Mouse (Mus musculus) liver, adult (tissue): ENCODE measurements around the gene Pigo.
A peak's percentile ranks its signal among the peaks of the same experiment; 100 is the strongest.

Source experiments
- GATA4 ChIP-seq: IDR thresholded peaks from 2 replicates; pipeline ENCODE4 v1.6.1; 2014; ENCODE audit warnings: mild to moderate bottlenecking, low read length; ENCODE audit not compliant: insufficient replicate concordance

Gene Pigo

DNA sequence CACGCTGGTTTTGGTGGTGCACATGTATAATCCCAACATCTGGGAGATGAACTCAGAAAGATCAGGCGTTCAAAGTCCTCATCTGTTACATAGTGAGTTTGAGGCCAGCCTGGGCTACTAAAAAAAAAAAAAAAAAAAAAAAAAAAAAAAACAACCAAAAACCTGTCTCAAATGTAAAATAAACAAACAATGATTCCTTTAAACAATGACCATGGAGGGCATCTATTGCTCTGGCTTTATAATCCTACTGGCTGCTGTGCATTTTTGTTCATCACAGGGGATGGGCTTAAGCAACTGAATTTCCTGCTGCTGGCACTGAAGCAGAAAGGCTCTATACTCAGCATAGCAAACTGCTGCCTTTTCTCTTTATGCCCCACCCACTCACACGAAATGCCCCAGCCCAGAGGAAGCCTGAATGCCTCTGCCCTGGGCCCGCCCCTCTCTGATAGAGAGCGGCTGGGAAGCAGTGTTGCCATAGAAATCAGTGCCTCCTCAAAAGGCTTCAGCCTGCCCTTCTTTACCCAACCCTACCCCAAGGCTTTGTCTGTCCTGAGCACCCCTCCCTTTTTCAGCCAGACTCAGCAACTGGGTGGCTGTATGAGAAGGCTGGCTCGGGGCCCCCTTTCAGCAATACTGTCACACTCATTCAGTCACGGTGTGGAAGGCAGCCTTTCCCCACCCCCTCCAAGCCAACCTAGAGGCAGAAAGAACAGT lies 18.2 kb upstream of the Pigo start:
- no peak for TF ChIP-seq GATA4

DNA sequence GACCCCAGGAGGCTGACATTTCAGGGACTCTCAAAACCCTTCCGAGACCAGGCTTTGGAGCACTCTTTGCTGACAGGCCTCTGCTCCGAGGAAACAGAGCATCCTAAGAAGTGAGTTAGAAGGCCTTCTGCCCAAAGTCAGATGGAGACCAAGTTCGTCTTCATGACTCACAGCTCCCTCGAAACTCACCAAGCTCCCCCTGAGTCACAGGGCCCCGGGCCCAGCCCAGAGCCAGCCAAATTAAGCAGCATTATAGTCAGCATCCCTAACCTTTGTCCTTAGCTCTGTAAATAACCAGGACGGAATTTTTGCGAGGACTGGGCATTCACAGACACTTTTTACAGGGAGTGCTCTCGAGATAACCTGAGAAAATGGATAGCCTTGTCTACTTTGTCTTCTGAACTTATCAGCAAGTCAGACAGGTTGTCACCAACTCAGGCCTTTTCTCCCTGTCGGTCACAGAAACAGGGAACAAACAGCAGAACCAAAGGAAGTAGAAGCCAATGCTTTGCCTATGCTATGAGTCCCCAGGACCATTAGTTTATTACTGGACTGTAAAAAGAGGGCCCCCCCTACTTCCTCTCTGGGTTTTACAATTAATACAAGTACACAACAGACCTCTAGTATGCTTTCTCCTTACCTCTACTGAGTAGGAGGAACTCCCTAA lies 15.4 kb upstream of the Pigo start:
- no peak for TF ChIP-seq GATA4

DNA sequence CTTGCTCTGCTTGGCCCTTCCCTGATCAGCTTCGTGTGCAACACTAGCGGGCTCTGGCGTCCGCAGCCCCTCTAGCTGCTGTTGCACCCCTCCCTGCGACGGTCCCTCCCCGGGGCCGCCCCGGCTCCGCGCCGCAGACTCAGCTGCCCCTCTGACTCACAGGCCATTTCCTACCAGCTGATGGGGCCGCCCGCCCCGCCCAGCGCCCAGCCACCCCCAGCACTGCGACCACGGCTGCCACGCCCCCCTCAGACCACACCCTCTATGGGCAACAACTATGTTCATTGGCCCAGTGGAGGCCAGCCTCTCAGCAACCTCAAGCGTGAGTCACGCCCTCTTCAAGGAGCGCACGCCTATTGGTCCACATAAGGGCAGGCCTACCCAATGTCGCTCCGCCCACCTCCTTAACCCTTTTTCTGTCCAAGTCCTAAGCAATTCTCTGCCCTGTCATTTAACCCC lies 14.5 kb upstream of the Pigo start:
- TF ChIP-seq GATA4, result peak; percentile 10; the same call in 1 of the 2 replicates

DNA sequence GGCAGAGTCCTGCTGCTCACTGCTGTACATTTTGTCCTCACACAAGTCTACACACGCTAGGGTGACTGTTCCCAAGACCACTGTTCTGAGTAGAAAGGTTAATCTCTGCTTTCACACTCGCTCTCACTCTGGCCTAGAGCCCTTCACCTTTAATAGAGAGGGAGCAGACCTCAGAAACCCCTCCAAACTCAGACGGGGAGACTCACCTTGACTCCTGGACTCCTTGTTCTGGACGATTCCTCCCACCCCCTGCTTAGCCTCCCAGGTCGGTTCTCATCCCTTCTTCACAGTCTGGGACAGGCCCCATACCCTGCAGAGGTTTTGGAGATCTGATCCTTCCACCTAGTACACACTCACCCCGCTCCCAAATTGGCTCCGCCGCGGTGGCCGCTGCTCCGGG lies 14.0 kb upstream of the Pigo start:
- TF ChIP-seq GATA4, result no peak

DNA sequence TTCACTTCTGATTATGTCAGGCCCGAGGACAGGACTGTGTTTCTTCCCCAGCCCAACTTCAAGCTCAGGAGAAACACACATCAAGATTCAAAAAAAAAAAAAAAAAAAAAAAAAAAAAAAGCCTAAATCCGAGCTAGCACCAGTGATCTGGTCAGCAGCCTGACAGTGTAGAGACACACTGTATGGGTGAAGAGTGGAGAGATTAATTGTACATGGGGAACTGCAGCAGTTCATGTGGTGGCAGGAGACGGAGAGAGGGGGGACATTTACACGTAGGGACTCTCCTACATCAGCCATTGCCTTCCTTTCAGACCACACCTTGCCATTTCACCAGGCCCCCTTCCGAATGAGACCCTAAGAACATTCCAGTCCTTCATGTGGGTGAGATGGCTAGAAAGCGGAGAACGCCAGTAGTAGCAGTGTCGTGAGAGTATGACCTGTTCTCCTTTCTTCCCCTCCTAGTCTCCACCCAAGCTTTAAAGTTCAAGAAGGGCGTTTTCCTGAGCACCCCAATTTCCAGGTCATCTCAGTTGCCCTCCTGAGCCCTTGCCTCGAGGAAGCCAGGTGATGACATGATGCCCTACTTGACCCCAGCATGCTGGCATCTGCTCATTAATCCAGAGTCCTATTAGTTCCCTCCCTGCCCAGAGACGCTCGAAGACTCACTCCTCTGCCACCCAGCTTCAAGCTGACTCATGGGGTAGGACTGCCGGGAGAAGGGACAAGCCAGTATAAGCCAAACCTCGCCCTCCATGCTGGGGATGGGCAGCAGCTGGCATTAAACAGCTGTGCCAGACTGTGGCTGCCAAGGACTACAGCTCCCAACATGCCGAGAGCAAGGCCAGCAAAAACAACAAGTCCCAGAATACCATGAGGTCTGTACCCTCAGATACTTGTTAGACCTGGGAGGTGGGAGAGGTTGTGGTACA lies 13.2 kb upstream of the Pigo start:
- no peak for TF ChIP-seq GATA4

DNA sequence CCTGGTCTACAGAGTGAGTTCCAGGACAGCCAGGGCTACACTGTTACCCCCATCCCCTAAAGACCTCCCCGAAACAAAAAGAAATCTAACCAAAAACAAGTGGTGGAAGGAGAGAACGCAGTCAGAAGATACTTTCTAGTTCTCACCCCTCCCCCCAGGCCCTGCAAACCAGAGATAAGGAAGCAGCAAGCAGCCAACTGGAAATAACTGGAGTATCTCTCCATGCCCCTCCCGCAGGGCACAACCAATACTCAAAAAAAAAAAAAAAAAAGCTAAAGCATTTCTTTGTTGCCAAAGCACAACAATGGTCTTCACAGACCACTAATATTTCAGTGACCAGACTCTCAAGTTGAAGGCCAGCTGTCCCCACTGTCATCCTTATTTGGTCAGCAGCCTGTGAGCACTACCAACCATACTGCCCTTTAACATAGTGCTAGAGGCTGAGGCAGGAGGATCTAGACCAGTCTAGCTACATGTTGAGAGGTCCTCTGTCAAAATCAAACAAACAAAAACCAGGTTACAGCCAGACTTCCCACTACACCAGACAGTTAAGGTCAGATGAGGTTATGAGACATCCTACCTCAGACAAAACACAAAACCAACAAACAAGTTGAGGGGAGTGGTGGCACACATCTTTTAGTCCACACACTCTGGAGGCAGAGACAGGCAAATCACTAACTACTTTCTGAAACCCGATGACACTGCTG lies 12.4 kb upstream of the Pigo start:
- TF ChIP-seq GATA4, result no peak

DNA sequence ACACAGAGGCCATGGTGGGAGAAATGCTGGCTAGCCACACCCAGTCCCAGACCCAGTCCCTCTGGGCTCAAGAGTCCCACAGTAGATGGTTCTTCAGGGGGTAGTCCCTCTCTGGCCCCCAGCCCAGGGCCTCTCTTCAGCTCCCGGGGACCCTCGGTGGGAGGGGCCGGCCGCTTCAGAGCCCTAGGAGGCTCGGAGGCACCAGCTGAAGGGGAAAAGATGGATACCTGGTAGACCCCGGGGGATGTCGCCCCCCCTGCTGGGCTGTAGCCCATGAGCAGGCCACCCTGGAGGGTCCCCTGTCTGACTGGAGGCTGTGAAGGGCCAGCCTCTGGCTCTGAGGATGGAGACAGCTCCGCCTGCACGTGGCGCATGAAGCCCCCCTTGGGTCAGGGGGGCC lies 10.7 kb upstream of the Pigo start:
- no peak for TF ChIP-seq GATA4

DNA sequence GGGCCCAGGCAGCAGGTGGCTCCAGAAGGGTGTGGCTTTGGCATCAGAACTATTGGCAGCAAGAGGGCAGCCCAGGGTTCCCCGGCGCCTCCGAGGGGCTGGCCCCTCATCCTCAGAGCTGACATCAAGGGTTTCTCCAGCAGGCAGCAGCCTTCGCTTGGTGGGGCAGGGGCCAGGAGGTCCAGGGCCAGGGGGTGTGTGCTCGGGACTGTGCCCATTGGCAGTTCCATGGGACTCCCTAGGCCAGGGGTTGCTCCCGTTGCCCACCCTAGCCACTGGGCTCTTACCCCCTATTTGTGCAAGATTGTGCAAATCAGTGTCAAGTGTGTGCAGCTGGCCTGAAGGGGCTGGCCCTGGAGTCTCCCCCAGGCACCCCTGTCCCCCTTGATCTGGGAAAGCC lies 10.2 kb upstream of the Pigo start:
- no peak for TF ChIP-seq GATA4

DNA sequence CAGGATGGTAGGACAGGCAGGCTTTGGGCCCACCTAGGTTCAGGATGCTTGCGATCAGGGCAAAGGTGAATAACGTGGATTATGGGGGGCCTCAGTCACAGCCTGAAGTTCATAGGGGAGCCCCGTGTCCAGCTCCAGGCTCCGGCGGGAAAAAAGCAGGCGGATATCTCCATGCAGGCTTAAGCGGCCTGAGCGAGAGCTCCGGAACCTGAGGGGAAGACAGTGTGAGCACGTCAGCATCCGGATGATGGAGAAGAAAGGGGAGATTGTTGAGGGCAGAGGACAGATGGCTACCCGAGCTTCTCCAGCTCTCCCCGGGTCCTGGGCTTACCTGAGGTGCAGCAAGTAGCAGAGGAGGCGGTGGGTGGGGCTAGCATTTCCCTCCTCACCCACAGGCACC lies 7.9 kb upstream of the Pigo start:
- TF ChIP-seq GATA4, result no peak

DNA sequence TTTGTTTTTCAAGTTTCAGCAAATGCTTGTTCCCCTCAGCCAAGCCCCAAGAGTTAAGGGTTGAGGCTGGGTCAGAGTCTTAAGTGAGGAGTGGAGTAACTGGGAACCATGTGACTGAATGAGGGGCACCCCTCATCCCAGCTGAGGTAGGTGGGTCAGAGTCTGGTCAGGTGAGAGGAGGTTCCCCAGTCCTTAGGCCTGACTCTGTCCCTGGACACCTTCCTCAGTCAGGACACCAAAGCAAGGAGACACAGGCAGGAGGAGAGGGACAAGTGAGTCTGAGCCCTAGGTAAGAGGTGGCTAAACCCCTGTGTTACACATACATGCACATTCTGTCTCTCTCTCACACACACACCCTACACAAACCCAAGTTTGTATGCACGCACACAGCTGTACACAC lies 6.9 kb upstream of the Pigo start:
- TF ChIP-seq GATA4, result no peak

DNA sequence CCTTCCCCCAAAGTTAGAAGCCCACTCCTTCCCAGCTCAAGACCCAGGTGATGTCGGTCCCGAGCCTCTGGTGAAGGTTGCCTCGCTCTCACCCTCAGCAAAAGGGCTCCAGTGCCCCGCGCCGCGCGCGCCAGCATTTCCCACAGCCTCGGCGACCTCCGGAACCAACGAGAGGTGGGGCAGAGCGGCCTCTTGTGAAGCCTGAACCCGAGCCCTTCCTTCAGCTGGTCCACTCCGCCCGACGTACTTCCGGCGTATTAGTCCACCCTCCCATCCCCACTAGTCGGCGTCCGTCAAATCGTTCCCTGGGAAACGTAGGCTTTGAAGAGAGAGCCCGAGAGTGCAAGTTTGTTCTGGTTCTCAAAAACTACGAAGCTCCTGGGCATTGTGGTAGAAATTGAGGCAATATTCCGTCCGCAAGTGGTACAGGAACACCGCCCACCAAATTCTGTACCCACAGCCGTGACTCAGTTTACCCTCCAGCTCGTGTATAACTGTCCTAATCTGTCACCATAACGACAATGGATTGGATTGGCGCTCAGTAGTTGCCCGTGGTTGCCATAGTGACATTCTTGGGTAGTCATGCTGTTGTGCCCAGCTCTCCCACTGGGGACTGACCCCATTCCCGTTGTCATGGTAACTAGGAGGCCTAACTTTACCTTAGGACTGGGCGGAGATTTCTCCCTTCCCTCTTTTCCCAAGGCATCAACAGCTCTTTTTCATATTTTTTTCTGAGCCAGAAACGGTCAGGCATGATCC lies 5.8 kb upstream of the Pigo start, which contains the start of gene Stoml2:
TSS of gene Stoml2 (minus strand) at position 474 of the 759 bp plus-strand sequence.
- TF ChIP-seq GATA4, result peak; percentile 31; the same call in 1 of the 2 replicates

DNA sequence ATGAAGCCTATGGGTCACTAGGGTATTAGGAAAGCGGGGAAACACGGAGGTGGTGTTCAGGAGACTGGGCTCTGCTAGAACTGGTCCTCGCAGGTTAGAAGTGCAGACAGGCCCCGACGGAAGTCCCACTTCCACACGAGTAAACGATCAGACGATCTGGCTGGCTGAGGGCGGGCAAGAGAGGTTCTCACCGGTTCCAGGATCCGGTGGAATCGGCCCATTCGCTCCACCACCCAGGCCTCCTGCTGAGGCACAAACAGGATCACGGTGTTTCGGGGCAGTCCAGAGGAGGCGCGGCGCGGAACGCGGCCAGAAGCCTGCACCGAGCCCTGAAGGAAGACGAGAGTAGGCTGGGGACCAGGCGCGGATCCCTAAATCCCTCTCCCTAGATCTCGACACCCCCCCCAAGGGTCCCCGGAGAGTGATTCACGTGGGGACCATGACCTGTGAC lies 5.2 kb upstream of the Pigo start:
- no peak for TF ChIP-seq GATA4

DNA sequence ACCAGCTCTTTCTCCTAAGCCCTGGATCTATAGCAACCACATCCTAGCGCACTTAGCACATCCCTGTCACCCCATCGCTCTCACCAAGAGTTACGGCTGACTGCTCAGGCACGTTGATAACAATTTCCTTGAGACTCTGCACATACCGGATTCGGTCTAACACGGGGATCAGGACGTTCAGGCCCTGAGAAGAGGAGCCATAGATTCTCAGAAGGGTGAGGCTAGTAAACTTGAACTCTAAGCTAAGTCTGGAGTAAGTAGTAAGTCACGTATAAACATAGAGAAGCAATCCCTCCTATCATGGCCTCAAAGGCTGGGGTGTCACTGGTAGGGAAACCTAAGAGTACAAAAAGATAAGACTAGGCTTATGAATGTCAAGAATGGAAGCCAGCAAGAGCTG lies 4.7 kb upstream of the Pigo start:
- TF ChIP-seq GATA4, result no peak

DNA sequence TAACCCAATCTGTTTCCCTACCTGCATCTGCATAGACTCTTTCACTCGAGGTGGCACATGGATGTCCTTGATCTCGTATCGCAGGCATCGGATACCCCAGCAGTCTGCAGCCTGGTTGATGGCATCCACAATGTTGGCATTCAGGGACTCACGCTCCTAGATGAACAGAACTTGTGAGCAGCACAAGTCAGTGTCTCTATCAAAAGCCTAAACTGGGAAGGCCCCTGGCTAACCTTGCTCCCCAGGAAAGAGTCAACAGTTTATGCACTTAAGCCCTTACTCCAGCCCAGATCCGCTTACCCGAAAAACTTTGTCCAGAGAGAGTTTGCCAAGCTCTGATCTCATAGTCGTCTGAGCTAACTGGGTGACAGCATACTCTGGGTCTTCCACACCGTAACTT lies 4.1 kb upstream of the Pigo start:
- no peak for TF ChIP-seq GATA4
